Mouse (Mus musculus): ENCODE data around the gene Vps11. TPM values are rescaled to one million over a fixed set of nuclear protein-coding genes. Genes with fewer than 3 reads are reported as not detected.
"Not testable (repeated sequence)": the region's sequence is repeated elsewhere in the genome, so short reads cannot be mapped to it uniquely, and the experiment has no call there.

The Vps11 gene
- polyA plus RNA-seq, 1 experiment = 47.2 TPM

GRCm38 (mm10) chr9:44336513-44336912 is 25.0 kb downstream of the Vps11 start:
- not testable (repeated sequence) for DNase-seq (ENCODE audit: extremely low spot score in 1 of 2, low spot score in 1 of 2)

DNA sequence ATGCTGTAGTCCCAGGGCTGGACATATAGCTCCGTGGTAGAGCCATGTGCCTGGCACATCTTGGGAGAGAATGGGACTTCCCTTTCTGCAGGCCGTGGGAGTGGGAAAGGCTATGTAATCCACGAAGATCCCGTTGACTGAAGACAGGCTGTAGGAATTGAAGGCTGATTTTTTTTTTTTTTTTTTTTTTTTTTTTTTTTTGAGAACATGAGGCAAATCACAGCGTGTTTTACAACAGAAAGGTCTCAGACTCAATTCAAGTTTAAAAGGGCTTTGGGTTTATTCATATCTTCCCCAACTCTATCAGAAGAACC is 25.4 kb downstream of the Vps11 start:
- no peak for DNase-seq (ENCODE audit: extremely low spot score in 1 of 2, low spot score in 1 of 2)

GRCm38 (mm10) chr9:44335331-44336092 is 26.0 kb downstream of the Vps11 start:
- DNase-seq (ENCODE audit: extremely low spot score in 1 of 2, low spot score in 1 of 2) = no peak

DNA sequence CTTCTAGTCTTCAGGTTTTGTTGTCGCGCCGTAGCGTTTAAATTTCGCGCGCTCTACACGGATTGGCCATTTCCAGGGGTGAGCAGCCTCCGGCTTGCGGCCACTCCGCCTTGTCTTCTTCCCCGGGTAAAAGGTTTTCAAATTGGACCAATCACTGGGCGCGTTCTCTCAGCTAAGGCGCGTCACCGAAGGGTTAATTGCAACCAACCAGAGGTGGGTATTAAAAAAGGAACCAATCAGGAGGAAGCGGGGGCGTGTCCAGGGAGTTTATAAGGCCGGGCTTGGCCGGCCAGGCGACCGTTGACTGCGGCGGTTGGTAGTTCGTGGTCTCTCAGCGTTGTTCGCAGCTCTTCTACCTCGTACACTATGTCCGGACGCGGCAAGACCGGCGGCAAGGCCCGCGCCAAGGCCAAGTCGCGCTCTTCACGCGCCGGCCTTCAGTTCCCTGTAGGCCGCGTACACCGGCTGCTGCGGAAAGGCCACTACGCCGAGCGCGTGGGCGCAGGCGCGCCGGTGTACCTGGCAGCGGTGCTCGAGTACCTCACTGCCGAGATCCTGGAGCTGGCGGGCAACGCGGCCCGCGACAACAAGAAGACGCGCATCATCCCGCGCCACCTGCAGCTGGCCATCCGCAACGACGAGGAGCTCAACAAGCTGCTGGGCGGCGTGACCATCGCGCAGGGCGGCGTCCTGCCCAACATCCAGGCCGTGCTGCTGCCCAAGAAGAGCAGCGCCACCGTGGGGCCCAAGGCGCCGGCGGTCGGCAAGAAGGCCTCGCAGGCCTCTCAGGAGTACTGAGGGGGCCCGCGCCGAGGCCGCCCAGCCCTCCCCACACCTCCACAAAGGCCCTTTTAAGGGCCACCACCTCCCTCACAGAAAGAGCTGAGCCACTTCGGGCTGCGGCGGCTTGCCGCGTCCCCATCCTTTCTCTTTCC is 26.8 kb downstream of the Vps11 start, which contains the start of gene H2afx:
Gene H2afx (plus strand): TSS at position 299 of the 935 bp plus-strand sequence.
- peak; percentile 100 for DNase-seq (ENCODE audit: extremely low spot score in 1 of 2, low spot score in 1 of 2)

- no peak for DNase-seq (ENCODE audit: extremely low spot score in 1 of 2, low spot score in 1 of 2)
These were observed 28.4 kb downstream of the Vps11 start for GRCm38 (mm10) chr9:44332918-44333638.

DNA sequence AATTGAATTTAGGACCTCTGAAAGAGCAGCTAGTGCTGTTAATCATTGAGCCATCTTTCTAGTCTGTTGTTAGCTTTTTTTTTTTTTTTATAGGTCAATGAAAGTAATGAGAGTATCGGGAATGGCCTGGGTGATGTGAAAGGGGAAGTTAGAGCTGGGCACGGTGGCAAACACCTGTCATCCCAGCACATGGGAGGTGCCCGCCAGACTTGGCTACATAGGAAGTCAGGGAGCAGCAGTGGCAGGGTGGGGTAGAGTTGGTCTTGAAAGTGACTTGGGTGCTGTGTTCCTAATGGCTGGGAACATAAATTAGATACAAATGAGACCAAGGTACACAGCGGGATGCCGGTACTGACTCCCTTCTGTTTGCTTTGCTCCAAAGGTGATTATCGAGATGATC is 30.7 kb downstream of the Vps11 start:
- no peak for DNase-seq (ENCODE audit: extremely low spot score in 1 of 2, low spot score in 1 of 2)

DNA sequence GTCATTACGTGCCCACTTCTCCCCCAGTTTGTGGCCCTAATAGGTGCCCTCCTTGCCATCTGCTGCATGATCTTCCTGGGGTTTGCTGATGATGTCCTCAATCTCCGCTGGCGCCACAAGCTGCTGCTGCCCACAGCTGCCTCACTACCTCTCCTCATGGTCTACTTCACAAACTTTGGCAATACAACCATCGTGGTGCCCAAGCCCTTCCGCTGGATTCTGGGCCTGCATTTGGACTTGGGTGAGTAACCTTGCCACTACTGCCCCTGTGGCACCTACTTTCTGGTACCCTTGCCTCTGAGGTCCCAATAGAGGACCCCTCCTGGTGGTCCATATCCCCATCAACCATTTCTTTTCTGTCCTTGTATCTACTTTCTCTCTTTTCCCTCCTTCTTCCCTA is 33.5 kb downstream of the Vps11 start:
- DNase-seq (ENCODE audit: extremely low spot score in 1 of 2, low spot score in 1 of 2) = no peak

DNA sequence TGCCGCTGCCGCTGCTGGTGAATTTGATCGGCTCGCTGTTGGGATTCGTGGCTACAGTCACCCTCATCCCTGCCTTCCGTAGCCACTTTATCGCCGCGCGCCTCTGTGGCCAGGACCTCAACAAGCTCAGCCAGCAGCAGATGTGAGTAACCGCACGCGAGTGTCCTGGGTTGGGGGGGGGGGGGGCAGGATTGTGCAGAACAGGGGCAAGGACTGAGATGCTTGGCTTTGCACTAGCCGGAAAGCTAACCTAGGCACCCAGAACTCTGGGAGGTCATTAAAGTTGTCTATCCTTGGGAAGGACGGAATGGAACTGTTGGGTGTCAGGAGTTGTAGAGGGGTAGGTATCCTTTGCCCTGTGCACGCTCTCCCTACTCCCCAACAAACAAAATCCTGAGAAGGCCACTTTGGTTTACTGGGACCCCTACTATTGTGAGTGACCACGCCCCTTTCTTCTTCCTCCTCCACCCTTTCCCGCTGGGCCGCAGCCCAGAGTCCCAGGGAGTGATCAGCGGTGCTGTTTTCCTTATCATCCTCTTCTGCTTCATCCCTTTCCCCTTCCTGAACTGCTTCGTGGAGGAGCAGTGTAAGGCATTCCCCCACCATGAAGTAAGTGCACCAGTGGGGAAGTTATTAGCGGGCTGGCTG is 34.3 kb downstream of the Vps11 start:
- no peak for DNase-seq (ENCODE audit: extremely low spot score in 1 of 2, low spot score in 1 of 2)

- DNase-seq (ENCODE audit: extremely low spot score in 1 of 2, low spot score in 1 of 2) = peak; percentile 79 to 90
These were observed 35.0 kb downstream of the Vps11 start for GRCm38 (mm10) chr9:44326371-44327063.

- DNase-seq (ENCODE audit: extremely low spot score in 1 of 2, low spot score in 1 of 2) = no peak
These were observed 35.6 kb downstream of the Vps11 start, which contains the start of gene Dpagt1 for GRCm38 (mm10) chr9:44325768-44326370. Gene Dpagt1 (plus strand): TSS chr9:44326019.

- not testable (repeated sequence) for DNase-seq (ENCODE audit: extremely low spot score in 1 of 2, low spot score in 1 of 2)
These were observed 36.3 kb downstream of the Vps11 start for GRCm38 (mm10) chr9:44325032-44325767.

DNA sequence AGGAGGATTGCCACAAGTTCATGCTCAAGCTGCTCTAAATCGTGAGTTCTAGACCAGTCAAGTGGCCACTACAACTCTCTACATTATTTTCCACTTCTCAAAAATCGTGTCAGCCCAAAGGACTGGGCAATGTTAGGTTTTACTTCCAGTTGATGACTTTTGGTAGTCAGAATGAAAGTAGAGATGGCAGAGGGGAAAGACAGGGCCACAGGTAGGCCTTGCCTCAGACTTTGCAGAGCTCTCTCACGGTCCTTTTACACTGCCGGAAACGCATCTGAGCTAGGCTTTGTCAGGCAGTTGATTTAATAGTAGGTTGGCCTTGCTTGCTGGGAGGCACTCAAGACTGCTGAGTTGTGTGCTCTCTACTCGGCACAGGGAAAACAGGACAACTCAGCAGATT is 37.3 kb downstream of the Vps11 start:
- DNase-seq (ENCODE audit: extremely low spot score in 1 of 2, low spot score in 1 of 2) = no peak

DNA sequence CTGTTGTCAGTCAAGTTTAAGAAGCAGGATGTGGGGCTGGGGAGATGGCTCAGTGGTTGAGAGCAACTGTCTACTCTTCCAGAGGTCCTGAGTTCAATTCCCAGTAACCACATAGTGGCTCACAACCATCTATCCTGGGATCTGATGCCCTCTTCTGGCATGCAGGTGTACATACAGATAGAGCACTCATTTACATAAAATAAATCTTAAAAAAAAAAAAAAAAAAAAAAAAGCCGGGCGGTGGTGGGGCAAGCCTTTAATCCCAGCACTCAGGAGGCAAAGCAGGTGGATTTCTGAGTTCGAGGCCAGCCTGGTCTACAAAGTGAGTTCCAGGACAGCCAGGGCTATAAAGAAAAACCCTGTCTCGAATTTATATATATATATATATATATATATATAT is 37.8 kb downstream of the Vps11 start:
- DNase-seq (ENCODE audit: extremely low spot score in 1 of 2, low spot score in 1 of 2) = not testable (repeated sequence)

DNA sequence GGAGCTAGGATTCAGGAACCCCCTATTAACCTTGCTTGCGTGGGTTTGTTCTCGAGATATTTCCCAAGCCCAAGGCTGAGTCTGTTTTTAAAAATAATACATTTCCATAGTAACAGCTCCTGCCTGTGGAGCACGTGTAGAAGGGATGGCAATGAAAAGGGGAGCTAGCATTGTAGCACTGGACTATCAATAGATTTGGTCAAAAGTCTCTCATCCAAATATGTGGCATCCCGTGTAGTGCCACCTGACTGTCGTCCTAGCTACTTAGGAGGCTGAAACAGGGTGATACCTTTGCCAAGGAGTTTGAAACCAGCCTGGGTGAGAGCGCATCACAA is 40.7 kb downstream of the Vps11 start:
- DNase-seq (ENCODE audit: extremely low spot score in 1 of 2, low spot score in 1 of 2) = peak in 1 of 2 experiments; percentile 66

GRCm38 (mm10) chr9:44319887-44320798 is 41.3 kb downstream of the Vps11 start, which contains the start of gene C2cd2l:
Gene C2cd2l (minus strand): TSS chr9:44320285.
- DNase-seq (ENCODE audit: extremely low spot score in 1 of 2, low spot score in 1 of 2) = peak; percentile 92 to 96

- DNase-seq (ENCODE audit: extremely low spot score in 1 of 2, low spot score in 1 of 2) = no peak
These were observed 42.2 kb downstream of the Vps11 start for GRCm38 (mm10) chr9:44319105-44319886.

- DNase-seq (ENCODE audit: extremely low spot score in 1 of 2, low spot score in 1 of 2) = no peak
These were observed 42.7 kb downstream of the Vps11 start for GRCm38 (mm10) chr9:44318826-44319095.
